ENCODE assay signal across 8 mouse cellular contexts in genomic region chr11:80779527-80780344, GRCm38 (mm10). TPM values are rescaled to one million over a fixed set of nuclear protein-coding genes. Genes with fewer than 3 reads are reported as not detected.
DNase-seq lines count a peak whose midpoint lies in the region; ATAC-seq and TF ChIP-seq lines count a peak whose summit lies in the region.

Gene Myo1d, minus strand, starts transcription at chr11:80780025.

- WGBS in heart, embryonic 13.5 days = under 1% methylated on average over 66 of the region's 87 CpGs
- WGBS in kidney, postnatal 0 days = 1% methylated on average over 82 of the region's 87 CpGs
- WGBS in liver, adult 2 months = 2% methylated on average over 81 of the region's 87 CpGs

- no peaks in the 10 kb centered on the region for H3K9me3 ChIP-seq in heart, embryonic 13.5 days
- H3K9me3 ChIP-seq in kidney, postnatal 0 days (replicated peaks; ENCODE audit: low read length) = no peaks in the 10 kb centered on the region

- TF ChIP-seq CTCF in kidney, postnatal 0 days (IDR thresholded peaks at IDR 0.05; ENCODE audit: low read depth) = peak; percentile 77
- peak; percentile 89 for TF ChIP-seq CTCF in liver, adult 2 months (IDR thresholded peaks at IDR 0.05; ENCODE audit: low read depth, low read length)

- H3K4me3 ChIP-seq in heart, embryonic 13.5 days = peak within 1 kb of the TSS; percentile 71
- H3K4me3 ChIP-seq in kidney, postnatal 0 days (replicated peaks; ENCODE audit: low read depth, low read length) = peak within 1 kb of the TSS; percentile 68
- H3K4me3 ChIP-seq in liver, adult 2 months (ENCODE audit: insufficient read depth, low read depth, low read length) = peak within 1 kb of the TSS; percentile 62
- peak within 1 kb of the TSS; percentile 52 for H3K4me3 ChIP-seq in myocyte

- H3K4me2 ChIP-seq in heart, embryonic 13.5 days = peak within 1 kb of the TSS; percentile 92
- peak within 1 kb of the TSS; percentile 91 for H3K4me2 ChIP-seq in kidney, postnatal 0 days (ENCODE audit: low read length)
- peak within 1 kb of the TSS; percentile 87 for H3K4me2 ChIP-seq in myocyte (ENCODE audit: low read depth)

- peak; percentile 97 for ATAC-seq in heart, embryonic 13.5 days (ENCODE audit: extremely low read depth, insufficient number of reproducible peaks, low FRiP score, low TSS enrichment)
- ATAC-seq in kidney, postnatal 0 days (replicated peaks; ENCODE audit: low FRiP score, low read depth) = peak; percentile 96

- H3K79me2 ChIP-seq in liver, adult 2 months (ENCODE audit: control insufficient read depth, insufficient read depth, low read length) = no peaks in the 10 kb centered on the region
- no peaks in the 10 kb centered on the region for H3K79me2 ChIP-seq in myocyte (ENCODE audit: control insufficient read depth, insufficient read depth)

- peak; percentile 93 for DNase-seq in CD4-positive, CD25-positive, alpha-beta regulatory T cell, adult 2 months (ENCODE audit: low read depth, low spot score)
- peak; percentile 87 for DNase-seq in c-Kit-negative CD71-positive TER-119-positive erythroid progenitor cells, embryonic 14.5 days (ENCODE audit: low read depth, low spot score)
- peak; percentile 57 for DNase-seq in fibroblast of lung, adult 2 months (ENCODE audit: low read depth)
- DNase-seq in kidney, postnatal 0 days (ENCODE audit: low spot score) = peak; percentile 89
- DNase-seq in liver, adult 2 months (ENCODE audit: extremely low read depth, low read depth, low spot score) = peak; percentile 60
- DNase-seq in spleen, postnatal 4 days (ENCODE audit: low spot score in 2 of 2) = peak; percentile 91 to 97

- H3K4me1 ChIP-seq in heart, embryonic 13.5 days = peaks cover 40% of the 10 kb centered on the region
- H3K4me1 ChIP-seq in kidney, postnatal 0 days (replicated peaks; ENCODE audit: insufficient read depth, low read length) = 0 out of 2 replicates have a peak, but pooled peaks cover 3% of the 10 kb centered on the region
- peaks cover 5% of the 10 kb centered on the region for H3K4me1 ChIP-seq in liver, adult 2 months (ENCODE audit: control insufficient read depth, insufficient read depth, low read length)

- no peaks in the 10 kb centered on the region for H3K27me3 ChIP-seq in heart, embryonic 13.5 days (replicated peaks)
- no peaks in the 10 kb centered on the region for H3K27me3 ChIP-seq in kidney, postnatal 0 days (ENCODE audit: insufficient read depth, low read length)
- no peaks in the 10 kb centered on the region for H3K27me3 ChIP-seq in liver, adult 2 months (ENCODE audit: control insufficient read depth, insufficient read depth, low read length)
- H3K27me3 ChIP-seq in myocyte (ENCODE audit: control insufficient read depth, insufficient read depth, insufficient read length) = no peaks in the 10 kb centered on the region

- H3K27ac ChIP-seq in heart, embryonic 13.5 days (replicated peaks) = peak within 1 kb of the TSS; percentile 73
- peak within 1 kb of the TSS; percentile 86 for H3K27ac ChIP-seq in kidney, postnatal 0 days
- H3K27ac ChIP-seq in liver, adult 2 months (replicated peaks; ENCODE audit: insufficient read depth, low read depth, low read length) = peak within 1 kb of the TSS; percentile 33

- no peaks in the 10 kb centered on the region for H3K36me3 ChIP-seq in heart, embryonic 13.5 days
- no peaks in the 10 kb centered on the region for H3K36me3 ChIP-seq in kidney, postnatal 0 days (ENCODE audit: insufficient read depth, low read length)
- H3K36me3 ChIP-seq in liver, adult 2 months (ENCODE audit: control insufficient read depth, insufficient read depth, low read length) = no peaks in the 10 kb centered on the region
- no peaks in the 10 kb centered on the region for H3K36me3 ChIP-seq in myocyte (ENCODE audit: control insufficient read depth, insufficient read depth)

- peak within 1 kb of the TSS; percentile 49 for H3ac ChIP-seq in myocyte (ENCODE audit: control insufficient read depth, insufficient read length)

- H3K9ac ChIP-seq in heart, embryonic 13.5 days = peak within 1 kb of the TSS; percentile 87
- peak within 1 kb of the TSS; percentile 64 for H3K9ac ChIP-seq in kidney, postnatal 0 days (ENCODE audit: low read depth, low read length)
- H3K9ac ChIP-seq in liver, adult 2 months (ENCODE audit: low read depth, low read length) = peak within 1 kb of the TSS; percentile 82

- peak; percentile 90 for TF ChIP-seq POLR2A in liver, adult 2 months (IDR thresholded peaks at IDR 0.05; ENCODE audit: extremely low read depth, insufficient read depth, low read length)
- TF ChIP-seq POLR2A in myocyte (IDR thresholded peaks at IDR 0.05; ENCODE audit: insufficient read length, low read depth) = peak; percentile 91

TF ChIP-seq in myocyte, 11 proteins besides CTCF, POLR2A, EP300 and RAD21:
- no peak for TF ChIP-seq TCF12 (IDR thresholded peaks at IDR 0.05; ENCODE audit: insufficient read depth, poor library complexity, severe bottlenecking)
- TF ChIP-seq REST (IDR thresholded peaks at IDR 0.05; ENCODE audit: insufficient read depth, insufficient read length) = no peak
- peak in 1 of 3 experiments; percentile 14 for TF ChIP-seq MYOD1 (IDR thresholded peaks at IDR 0.05; ENCODE audit: control insufficient read depth in 1 of 3, insufficient read length in 2 of 3, low read depth in 2 of 3)
- TF ChIP-seq MYOG (IDR thresholded peaks at IDR 0.05; ENCODE audit: control insufficient read depth in 1 of 3, insufficient read depth in 1 of 3, insufficient read length in 2 of 3, low read depth in 2 of 3) = peak in 2 of 3 experiments; percentile 3 to 21
- no peak for TF ChIP-seq TCF3 (IDR thresholded peaks at IDR 0.05; ENCODE audit: insufficient read length, low read depth)
- peak; percentile 68 for TF ChIP-seq POLR2AphosphoS2 (IDR thresholded peaks at IDR 0.05; ENCODE audit: insufficient read length, low read depth)
- TF ChIP-seq USF1 (IDR thresholded peaks at IDR 0.05; ENCODE audit: low read depth) = no peak
- no peak for TF ChIP-seq MAX (IDR thresholded peaks at IDR 0.05; ENCODE audit: low read depth)
- no peak for TF ChIP-seq E2F4 (IDR thresholded peaks at IDR 0.05; ENCODE audit: insufficient read depth)
- peak; percentile 33 for TF ChIP-seq SRF (IDR thresholded peaks at IDR 0.05; ENCODE audit: control insufficient read depth, insufficient read length, low read depth)
- TF ChIP-seq CEBPB (IDR thresholded peaks at IDR 0.05; ENCODE audit: insufficient read depth, poor library complexity, severe bottlenecking) = no peak

RNA-seq across cellular contexts. Expression of gene Myo1d, which starts in this region (rescaled TPM):
- 6.9 and 9.1 TPM in 2 replicates for polyA plus RNA-seq in heart, embryonic 13.5 days (2015; fragmentation: Nextera tagmentation; extraction: Ambion mirVana)
- polyA plus RNA-seq in kidney, postnatal 0 days (2015; fragmentation: Nextera tagmentation; extraction: Ambion mirVana) = 15.7 and 16.9 TPM in 2 replicates
- total RNA-seq in liver, adult 2 months (2014; rRNA removed) = 5.2 and 6.8 TPM in 2 replicates
- polyA plus RNA-seq in liver, adult 2 months (2012; rRNA removed) = 6.8 and 7.8 TPM in 2 replicates
- polyA plus RNA-seq in myocyte (2012; fragmentation: generic; extraction: Trizol) = 10.5 TPM

Comparison
In these comparisons a context has a peak if more than half of its experiments do, and no peak if none do; other contexts are left out.
1. Peak in every context shown above with its lines: DNase-seq, ATAC-seq, H3K4me3 ChIP-seq and H3K27ac ChIP-seq.
2. H3K27ac ChIP-seq: peak in every context shown above with its lines; median percentile 86 in kidney, postnatal 0 days; 73 in heart, embryonic 13.5 days; 33 in liver, adult 2 months.